ENCODE assay signal across 8 mouse cellular contexts in the genomic region with DNA sequence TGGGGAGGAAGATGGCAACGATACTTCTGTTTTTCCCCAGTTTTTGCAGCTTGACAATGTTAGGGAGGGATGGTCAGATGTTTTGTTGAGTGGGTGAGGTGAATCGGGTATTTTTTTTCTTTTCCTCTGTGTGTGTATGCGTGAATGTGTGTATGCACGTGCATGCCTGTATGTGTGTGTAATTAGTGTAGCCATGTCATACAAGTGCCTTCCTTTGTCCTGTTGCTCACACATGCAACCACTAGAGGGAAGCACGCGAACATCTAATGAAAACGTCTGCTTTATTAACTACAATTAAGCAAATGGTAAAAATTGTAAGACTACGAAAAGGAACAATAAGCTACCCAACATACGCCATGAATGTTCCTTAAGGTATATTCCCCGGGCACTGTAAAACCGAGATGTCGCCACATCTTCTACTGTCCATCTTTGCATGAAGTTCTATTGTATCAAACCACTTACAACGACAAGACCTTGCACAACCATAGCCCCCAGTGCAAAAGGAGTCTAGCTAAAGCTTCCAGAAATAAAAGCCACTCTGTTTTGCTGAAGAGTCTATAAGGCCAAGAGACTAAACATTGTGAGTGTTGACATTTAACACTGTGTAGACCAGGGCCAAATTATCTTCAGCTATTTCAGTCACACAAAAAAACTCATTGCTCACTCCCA. TPM values are rescaled to one million over a fixed set of nuclear protein-coding genes. Genes with fewer than 3 reads are reported as not detected.
DNase-seq lines count a peak whose midpoint lies in the region; ATAC-seq lines count a peak whose summit lies in the region.

No protein-coding gene starts in this region.

- peak; percentile 62; the same call in 1 of the 2 replicates for ATAC-seq in frontal cortex, adult (ENCODE audit: low TSS enrichment)

- DNase-seq in gastrocnemius, postnatal 10 days = peak; percentile 13
- no peak for DNase-seq in gastrocnemius, postnatal 36 days
- peak; percentile 17 for DNase-seq in urinary bladder, postnatal 14 days (ENCODE audit: low spot score)
- no peak for DNase-seq in urinary bladder, postnatal 10 days (ENCODE audit: low spot score)
- peak; percentile 55 to 61 for DNase-seq in left cerebral cortex, adult 18-20 months (ENCODE audit: low spot score in 2 of 2)
- DNase-seq in retina, embryonic 14.5 days (ENCODE audit: low spot score) = peak; percentile 73
- DNase-seq in urinary bladder, adult 18-20 months (ENCODE audit: low spot score in 2 of 2) = no peak

- intact Hi-C loops in gastrocnemius, postnatal 36 days (cut with DNase I) = loop anchor here (5.0 kb wide), 2 partner anchors 178 to 358 kb away; no protein-coding TSS in a partner anchor

RNA-seq across cellular contexts. Expression of gene Tnfsf13b, which starts 37.7 kb away (rescaled TPM):
- total RNA-seq in gastrocnemius, postnatal 10 days (2021) = under 1 TPM; 0.54 to 0.88 TPM
- total RNA-seq in gastrocnemius, postnatal 36 days (2021) = 1 to 10 TPM in 1 of 2 experiments, under 1 TPM in 1; 0.56 to 1.2 TPM
- total RNA-seq in left cerebral cortex, adult 18-20 months (2021) = 1 to 10 TPM; 2.8 to 3.7 TPM

Comparison
In these comparisons a context has a peak if more than half of its experiments do, and no peak if none do; other contexts are left out.
1. DNase-seq: peak in gastrocnemius, postnatal 10 days (single experiment), urinary bladder, postnatal 14 days (single experiment), left cerebral cortex, adult 18-20 months (2 of 2) and retina, embryonic 14.5 days (single experiment); none in gastrocnemius, postnatal 36 days (0 of 2), urinary bladder, postnatal 10 days (single experiment) and urinary bladder, adult 18-20 months (0 of 2).